Mouse (Mus musculus): ENCODE measurements at regions not wholly inside any gene's neighbourhood (a gene's known extent, or its start where the extent isn't known, plus 50 kb on each side); places are given as distances from the start of the nearest gene placed in this dataset.

DNA sequence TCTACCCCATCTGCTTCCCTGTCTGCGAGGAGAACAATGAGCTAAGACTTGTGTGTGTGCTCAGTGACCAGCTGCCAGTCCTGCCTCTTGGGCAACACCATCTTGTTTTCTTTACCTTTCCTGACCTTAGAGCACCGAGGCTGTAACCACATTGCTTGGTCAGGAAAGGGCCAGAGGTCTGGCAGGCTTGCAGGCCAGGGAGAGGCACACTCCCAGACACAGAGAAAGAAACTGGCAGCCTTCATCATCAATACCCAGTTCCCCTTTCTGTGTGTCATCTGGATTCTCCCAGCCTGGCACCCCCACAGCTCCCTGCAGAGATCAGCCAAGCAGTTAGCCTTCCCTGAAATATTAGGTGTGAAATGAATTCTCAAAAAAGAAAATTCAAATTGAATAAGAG, 198.8 kb downstream of the Bcor start:
- DNase-seq (ENCODE audit: low spot score) = no peak

DNA sequence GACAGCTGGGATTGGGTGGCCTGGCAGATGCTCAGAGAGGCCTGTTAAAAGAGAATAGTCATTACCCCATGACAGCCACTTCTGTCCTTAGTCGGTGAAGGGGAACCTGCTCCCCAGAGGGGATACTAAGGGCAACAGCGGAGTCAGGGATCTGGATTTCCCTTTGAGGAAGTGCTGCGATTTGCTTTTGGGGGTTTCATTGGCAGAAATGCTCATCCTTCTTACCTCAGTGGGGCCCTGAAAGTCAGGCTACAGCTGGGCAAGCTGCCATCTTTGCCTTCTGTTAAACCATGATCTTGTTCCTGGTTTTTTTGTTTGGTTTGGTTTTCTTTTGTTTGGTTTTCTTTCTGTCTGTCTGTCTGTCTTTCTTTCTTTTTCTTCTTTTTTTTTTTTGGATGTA, 195.7 kb downstream of the Bcor start:
- no peak for DNase-seq (ENCODE audit: low spot score)

DNA sequence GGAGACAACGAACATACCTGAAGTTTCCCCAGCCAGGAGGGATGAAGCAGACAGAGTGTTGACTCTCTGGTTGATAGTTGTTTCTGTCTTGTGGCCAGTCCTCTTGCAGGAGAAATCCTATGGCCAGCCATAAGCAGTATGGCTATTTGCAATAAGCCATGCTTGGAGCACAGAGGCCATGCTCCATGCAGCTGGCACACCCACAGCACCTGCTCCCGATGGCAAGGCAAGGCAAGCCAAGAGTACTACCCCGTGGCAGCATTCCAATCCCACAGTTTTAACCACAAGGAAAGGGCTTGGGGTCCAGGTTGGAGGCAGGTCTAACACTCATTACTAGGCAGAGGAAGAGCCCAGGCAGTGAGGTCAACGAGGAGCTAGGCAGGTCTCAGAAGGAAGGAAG, 181.5 kb downstream of the Bcor start:
- no peak for DNase-seq (ENCODE audit: low spot score)

DNA sequence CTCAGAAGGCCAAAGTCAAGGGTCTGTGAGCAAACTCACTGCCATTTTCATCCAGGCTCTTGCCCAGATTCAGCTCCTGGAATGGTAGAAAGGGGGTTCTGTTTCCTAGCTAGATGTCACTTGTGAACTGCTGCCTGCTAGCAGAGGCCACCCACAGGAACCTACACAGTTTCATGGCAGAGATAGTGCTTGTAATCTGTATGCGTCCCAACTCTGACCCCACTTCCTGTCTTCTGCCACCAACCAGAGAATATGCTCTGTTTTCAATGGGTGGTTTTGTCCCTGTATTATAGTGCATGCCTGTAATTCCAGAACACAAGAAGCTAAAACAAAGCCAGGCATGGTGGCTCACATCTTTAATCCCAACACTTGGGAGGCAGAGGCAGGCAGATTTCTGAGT, 176.9 kb downstream of the Bcor start:
- no peak for DNase-seq (ENCODE audit: low spot score)
